Mouse (Mus musculus): Measurements from ENCODE around the gene Hps6. TPM values are rescaled to one million over a fixed set of nuclear protein-coding genes. Genes with fewer than 3 reads are reported as not detected.

Hps6 gene
- polyA plus RNA-seq, 1 experiment from 2014 or later: 2.7 TPM

- Histone ChIP-seq H3K4me2 (ENCODE audit: low read depth, severe bottlenecking) (peak overlapping the region; percentile 47), H3K36me3 (ENCODE audit: control insufficient read depth, insufficient read depth, low read length) (no peaks in the 10 kb centered on the region), H3K9me3 (ENCODE audit: control insufficient read depth, low read length) (no peaks in the 10 kb centered on the region), H3K27ac (replicated peaks; ENCODE audit: low read depth, low read length) (peak overlapping the region; percentile 94), H3K4me3 (ENCODE audit: low read depth, low read length) (peak overlapping the region; percentile 78), H3K4me1 (ENCODE audit: control insufficient read depth, insufficient read depth, low read length) (peaks cover 29% of the 10 kb centered on the region), H3K27me3 (ENCODE audit: control insufficient read depth, insufficient read depth, low read length) (no peaks in the 10 kb centered on the region), H3K9ac (ENCODE audit: low read length) (peak overlapping the region; percentile 97)
- DNase-seq (ENCODE audit: low spot score): peak; percentile 63
- WGBS: 0% methylated on average over 7 of the region's 7 CpGs
- ATAC-seq (ENCODE audit: insufficient number of reproducible peaks, low FRiP score, low TSS enrichment, low read depth): peak; percentile 27
Measured at GRCm38 (mm10) chr19:46045696-46046311, 42.5 kb downstream of the Hps6 start.

- DNase-seq (ENCODE audit: low spot score): no peak
- H3K9me3 ChIP-seq (ENCODE audit: control insufficient read depth, low read length): no peaks in the 10 kb centered on the region
- H3K4me1 ChIP-seq (ENCODE audit: control insufficient read depth, insufficient read depth, low read length): peaks cover 24% of the 10 kb centered on the region
- no peak overlapping the region for H3K4me3 ChIP-seq (ENCODE audit: low read depth, low read length)
- H3K27ac ChIP-seq (replicated peaks; ENCODE audit: low read depth, low read length): 0 out of 2 replicates have a peak overlapping the region, but pooled peaks have one; percentile 33
- no peak for ATAC-seq (ENCODE audit: insufficient number of reproducible peaks, low FRiP score, low TSS enrichment, low read depth)
- no peaks in the 10 kb centered on the region for H3K36me3 ChIP-seq (ENCODE audit: control insufficient read depth, insufficient read depth, low read length)
- no peak overlapping the region for H3K9ac ChIP-seq (ENCODE audit: low read length)
- peak overlapping the region; percentile 7; the same call in 1 of the 2 replicates for H3K4me2 ChIP-seq (ENCODE audit: low read depth, severe bottlenecking)
- no peaks in the 10 kb centered on the region for H3K27me3 ChIP-seq (ENCODE audit: control insufficient read depth, insufficient read depth, low read length)
- WGBS: 7% methylated on average over 10 of the region's 10 CpGs
Measured at GRCm38 (mm10) chr19:46046621-46047025, 43.3 kb downstream of the Hps6 start.

- no peaks in the 10 kb centered on the region for H3K27me3 ChIP-seq (ENCODE audit: control insufficient read depth, insufficient read depth, low read length)
- no peaks in the 10 kb centered on the region for H3K9me3 ChIP-seq (ENCODE audit: control insufficient read depth, low read length)
- 31% methylated on average over 2 of the region's 2 CpGs for WGBS
- DNase-seq (ENCODE audit: low spot score) (no peak), ATAC-seq (ENCODE audit: insufficient number of reproducible peaks, low FRiP score, low TSS enrichment, low read depth) (no peak)
- no peak overlapping the region for H3K4me2 ChIP-seq (ENCODE audit: low read depth, severe bottlenecking)
- H3K27ac ChIP-seq (replicated peaks; ENCODE audit: low read depth, low read length): no peak overlapping the region
- no peaks in the 10 kb centered on the region for H3K36me3 ChIP-seq (ENCODE audit: control insufficient read depth, insufficient read depth, low read length)
- no peak overlapping the region for H3K4me3 ChIP-seq (ENCODE audit: low read depth, low read length)
- no peak overlapping the region for H3K9ac ChIP-seq (ENCODE audit: low read length)
- H3K4me1 ChIP-seq (ENCODE audit: control insufficient read depth, insufficient read depth, low read length): peaks cover 18% of the 10 kb centered on the region
Measured at GRCm38 (mm10) chr19:46047426-46047825, 44.1 kb downstream of the Hps6 start.

- ATAC-seq (ENCODE audit: insufficient number of reproducible peaks, low FRiP score, low TSS enrichment, low read depth): no peak
- Histone ChIP-seq H3K4me2 (ENCODE audit: low read depth, severe bottlenecking) (no peak overlapping the region), H3K27me3 (ENCODE audit: control insufficient read depth, insufficient read depth, low read length) (no peaks in the 10 kb centered on the region), H3K27ac (replicated peaks; ENCODE audit: low read depth, low read length) (no peak overlapping the region), H3K4me3 (ENCODE audit: low read depth, low read length) (no peak overlapping the region), H3K9me3 (ENCODE audit: control insufficient read depth, low read length) (no peaks in the 10 kb centered on the region), H3K9ac (ENCODE audit: low read length) (no peak overlapping the region), H3K36me3 (ENCODE audit: control insufficient read depth, insufficient read depth, low read length) (no peaks in the 10 kb centered on the region), H3K4me1 (ENCODE audit: control insufficient read depth, insufficient read depth, low read length) (peaks cover 5% of the 10 kb centered on the region)
- 64% methylated on average over 4 of the region's 4 CpGs for WGBS
- no peak for DNase-seq (ENCODE audit: low spot score)
Measured at GRCm38 (mm10) chr19:46049129-46049528, 45.8 kb downstream of the Hps6 start.

GRCm38 (mm10) chr19:46050462-46050861 lies 47.2 kb downstream of the Hps6 start:
- no peak overlapping the region for H3K4me3 ChIP-seq (ENCODE audit: low read depth, low read length)
- H3K27me3 ChIP-seq (ENCODE audit: control insufficient read depth, insufficient read depth, low read length): no peaks in the 10 kb centered on the region
- no peaks in the 10 kb centered on the region for H3K9me3 ChIP-seq (ENCODE audit: control insufficient read depth, low read length)
- H3K36me3 ChIP-seq (ENCODE audit: control insufficient read depth, insufficient read depth, low read length): no peaks in the 10 kb centered on the region
- H3K4me2 ChIP-seq (ENCODE audit: low read depth, severe bottlenecking): no peak overlapping the region
- ATAC-seq (ENCODE audit: insufficient number of reproducible peaks, low FRiP score, low TSS enrichment, low read depth) (no peak), DNase-seq (ENCODE audit: low spot score) (no peak)
- H3K27ac ChIP-seq (replicated peaks; ENCODE audit: low read depth, low read length): no peak overlapping the region
- 75% methylated on average over 2 of the region's 2 CpGs for WGBS
- no peak overlapping the region for H3K9ac ChIP-seq (ENCODE audit: low read length)
- H3K4me1 ChIP-seq (ENCODE audit: control insufficient read depth, insufficient read depth, low read length): peaks cover 4% of the 10 kb centered on the region

Other genes starting within 250 kb of the Hps6 start
- gene Mgea5, start 219.7 kb upstream of the Hps6 start, polyA plus RNA-seq (2014; fragmentation: Nextera tagmentation; extraction: Ambion mirVana): 65.5 and 75.1 TPM in 2 replicates
- gene Kcnip2, start 187.4 kb upstream of the Hps6 start, polyA plus RNA-seq (2014; fragmentation: Nextera tagmentation; extraction: Ambion mirVana): 0.28 and 0.67 TPM in 2 replicates
- gene Armh3, start 5.0 kb upstream of the Hps6 start, polyA plus RNA-seq (2014; fragmentation: Nextera tagmentation; extraction: Ambion mirVana): 15.0 and 16.3 TPM in 2 replicates
- gene Pprc1, start 41.4 kb downstream of the Hps6 start, polyA plus RNA-seq (2014; fragmentation: Nextera tagmentation; extraction: Ambion mirVana): 55.2 and 55.5 TPM in 2 replicates
- 93.1 and 97.6 TPM in 2 replicates for gene Ldb1, start 41.7 kb downstream of the Hps6 start, polyA plus RNA-seq (2014; fragmentation: Nextera tagmentation; extraction: Ambion mirVana)
- 133 and 149 TPM in 2 replicates for gene Nolc1, start 72.4 kb downstream of the Hps6 start, polyA plus RNA-seq (2014; fragmentation: Nextera tagmentation; extraction: Ambion mirVana)
- gene Elovl3, start 128.4 kb downstream of the Hps6 start, polyA plus RNA-seq (2014; fragmentation: Nextera tagmentation; extraction: Ambion mirVana): 0.23 and 0.30 TPM in 2 replicates
- gene Pitx3, start 144.8 kb downstream of the Hps6 start, polyA plus RNA-seq (2014; fragmentation: Nextera tagmentation; extraction: Ambion mirVana): 3.4 and 4.4 TPM in 2 replicates
- 35.0 and 37.8 TPM in 2 replicates for gene Gbf1, start 149.0 kb downstream of the Hps6 start, polyA plus RNA-seq (2014; fragmentation: Nextera tagmentation; extraction: Ambion mirVana)